In the genomic region with DNA sequence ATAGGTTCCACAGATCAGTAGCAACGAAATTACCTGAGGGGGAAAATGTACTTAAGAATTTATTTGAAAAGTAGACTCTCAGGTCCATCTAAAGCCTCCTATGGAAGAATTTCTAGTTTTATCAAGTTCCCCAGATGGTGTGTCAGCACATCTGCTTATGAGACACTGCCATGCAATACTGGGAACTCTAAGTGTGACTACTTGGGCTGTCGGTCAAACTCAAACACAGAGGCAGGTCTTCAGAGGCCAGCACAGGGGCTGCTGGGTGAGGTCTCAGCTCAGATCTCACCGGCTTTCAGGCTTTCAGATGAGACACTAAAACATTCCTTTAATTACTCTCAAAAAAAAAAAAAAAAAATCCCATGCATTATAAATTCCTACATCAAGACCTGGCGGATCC, we compare ENCODE assay signal across 8 mouse cellular contexts.
DNase-seq lines count a peak whose midpoint lies in the region; ATAC-seq lines count a peak whose summit lies in the region.

No protein-coding gene starts in this region.

- peaks cover 6 to 8% of the 10 kb centered on the region in 2 experiments; a peak in 3 of 4 replicates for H3K4me1 ChIP-seq in heart, embryonic 14.5 days (ENCODE audit: control insufficient read depth in 2 of 2, insufficient read depth in 2 of 2, low read length in 2 of 2)
- H3K4me1 ChIP-seq in hindbrain, embryonic 10.5 days (replicated peaks) = peaks cover 7% of the 10 kb centered on the region; the same call in 1 of the 2 replicates
- peaks cover 8% of the 10 kb centered on the region for H3K4me1 ChIP-seq in liver, embryonic 13.5 days (replicated peaks)

- DNase-seq in heart, postnatal 10 days = no peak
- DNase-seq in 416B (ENCODE audit: low read depth) = peak; percentile 36
- no peak for DNase-seq in hindbrain, embryonic 10.5 days (ENCODE audit: low spot score)
- no peak for DNase-seq in liver, embryonic 13.5 days
- DNase-seq in layer of hippocampus, postnatal 25 days (ENCODE audit: extremely low spot score in 1 of 2, low spot score in 1 of 2) = no peak
- no peak for DNase-seq in adrenal gland, adult 8-10 months
- no peak for DNase-seq in Muller cell, postnatal 12 days (ENCODE audit: inconsistent ontology term)

- H3K27me3 ChIP-seq in heart, embryonic 14.5 days (ENCODE audit: control insufficient read depth, insufficient read depth, low read length) = peaks cover 22% of the 10 kb centered on the region
- H3K27me3 ChIP-seq in hindbrain, embryonic 10.5 days (ENCODE audit: insufficient read depth, poor library complexity, severe bottlenecking) = peaks cover 41% of the 10 kb centered on the region
- 0 out of 2 replicates have a peak, but pooled peaks cover 11% of the 10 kb centered on the region for H3K27me3 ChIP-seq in liver, embryonic 13.5 days

- 67% methylated on average over 4 of the region's 4 CpGs for WGBS in heart, embryonic 14.5 days
- WGBS in hindbrain, embryonic 10.5 days = 85% methylated on average over 4 of the region's 4 CpGs
- 58% methylated on average over 4 of the region's 4 CpGs for WGBS in liver, embryonic 13.5 days (ENCODE audit: insufficient replicate concordance)

- H3K36me3 ChIP-seq in heart, embryonic 14.5 days (ENCODE audit: control insufficient read depth, insufficient read depth, low read length) = no peaks in the 10 kb centered on the region
- H3K36me3 ChIP-seq in hindbrain, embryonic 10.5 days = no peaks in the 10 kb centered on the region
- no peaks in the 10 kb centered on the region for H3K36me3 ChIP-seq in liver, embryonic 13.5 days

- intact Hi-C loops in heart, postnatal 10 days (cut with DNase I) = loop anchor here (10.0 kb wide), 2 partner anchors 329 to 379 kb away; no protein-coding TSS in a partner anchor

- peak overlapping the region; percentile 55 for H3K4me2 ChIP-seq in heart, embryonic 14.5 days (ENCODE audit: low read length)
- peak overlapping the region; percentile 53 for H3K4me2 ChIP-seq in liver, embryonic 13.5 days

- no peaks in the 10 kb centered on the region for H3K9me3 ChIP-seq in heart, embryonic 14.5 days (ENCODE audit: control insufficient read depth, low read length)
- peaks cover 6% of the 10 kb centered on the region for H3K9me3 ChIP-seq in hindbrain, embryonic 10.5 days
- 0 out of 2 replicates have a peak, but pooled peaks cover 5% of the 10 kb centered on the region for H3K9me3 ChIP-seq in liver, embryonic 13.5 days (replicated peaks)

- peak overlapping the region in 1 of 2 experiments; percentile 57; a peak in 1 of 4 replicates for H3K27ac ChIP-seq in heart, embryonic 14.5 days (replicated peaks in 1 of 2; ENCODE audit: control insufficient read depth in 1 of 2, insufficient read depth in 1 of 2, low read depth in 2 of 2, low read length in 2 of 2)
- peak overlapping the region; percentile 82; the same call in 1 of the 2 replicates for H3K27ac ChIP-seq in hindbrain, embryonic 10.5 days
- no peak overlapping the region for H3K27ac ChIP-seq in liver, embryonic 13.5 days

- ATAC-seq in heart, embryonic 14.5 days (ENCODE audit: insufficient number of reproducible peaks, insufficient read depth, low FRiP score, low read depth) = no peak
- no peak for ATAC-seq in liver, embryonic 13.5 days (ENCODE audit: low read depth)

- H3K9ac ChIP-seq in heart, embryonic 14.5 days (ENCODE audit: low read length) = 0 out of 2 replicates have a peak overlapping the region, but pooled peaks have one; percentile 35
- H3K9ac ChIP-seq in liver, embryonic 13.5 days = no peak overlapping the region

- H3K4me3 ChIP-seq in heart, embryonic 14.5 days (ENCODE audit: control insufficient read depth in 1 of 2, insufficient read depth in 1 of 2, low read depth in 1 of 2, low read length in 2 of 2) = no peak overlapping the region
- peak overlapping the region; percentile 39 for H3K4me3 ChIP-seq in hindbrain, embryonic 10.5 days
- H3K4me3 ChIP-seq in liver, embryonic 13.5 days (replicated peaks) = no peak overlapping the region
